Mouse (Mus musculus): Measurements from ENCODE around the gene Cdh23. TPM values are rescaled to one million over a fixed set of nuclear protein-coding genes. Genes with fewer than 3 reads are reported as not detected.

The Cdh23 gene
- total RNA-seq, 1 experiment from 2014 or later: 0.84 TPM

DNA sequence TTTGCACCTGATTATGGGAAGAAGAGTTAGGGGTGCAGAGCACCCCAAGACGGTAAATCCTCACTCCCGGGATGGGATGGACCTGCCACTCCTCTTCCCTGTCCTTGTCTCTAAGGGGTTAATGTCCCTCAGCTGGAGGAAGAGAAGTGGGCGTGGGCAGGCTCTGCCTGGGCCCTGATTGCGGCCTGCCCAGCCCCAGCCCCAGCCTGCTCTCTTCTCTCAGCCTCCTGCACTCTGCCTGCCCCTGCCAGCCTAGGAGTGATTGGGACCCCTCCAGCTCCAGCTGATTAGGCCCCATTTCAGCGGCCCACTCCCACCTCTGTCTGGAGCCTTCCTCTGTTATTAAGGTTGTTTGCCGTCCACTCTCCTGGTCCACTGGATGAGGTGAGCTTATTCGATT, 133.3 kb downstream of the Cdh23 start:
- ATAC-seq (replicated peaks in 1 of 2; ENCODE audit: insufficient read depth in 1 of 2, low FRiP score in 2 of 2, low TSS enrichment in 1 of 2, low read depth in 1 of 2, poor library complexity in 2 of 2, severe bottlenecking in 2 of 2): no peak

DNA sequence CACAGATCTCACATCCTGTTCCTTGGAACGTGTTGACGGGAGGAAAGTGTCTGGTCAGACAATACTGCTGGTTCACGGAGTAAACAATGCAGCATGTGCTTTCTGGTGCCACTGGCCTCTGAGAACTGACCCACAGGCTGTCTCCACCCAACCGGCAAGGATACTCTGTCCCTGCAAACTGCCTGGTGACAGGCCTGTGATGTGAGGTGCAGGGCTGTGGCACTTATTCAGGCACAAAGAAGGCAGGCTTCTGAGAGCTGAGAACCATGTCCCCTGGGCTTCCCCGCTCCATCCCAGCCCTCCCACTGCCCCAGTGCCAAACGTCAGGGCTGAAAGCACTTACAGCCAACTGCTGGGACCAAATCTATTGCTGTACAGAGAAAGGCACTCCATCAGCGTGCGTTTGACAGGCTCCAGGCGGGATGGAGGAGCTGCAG, 137.8 kb downstream of the Cdh23 start:
- no peak for ATAC-seq (replicated peaks in 1 of 2; ENCODE audit: insufficient read depth in 1 of 2, low FRiP score in 2 of 2, low TSS enrichment in 1 of 2, low read depth in 1 of 2, poor library complexity in 2 of 2, severe bottlenecking in 2 of 2)

DNA sequence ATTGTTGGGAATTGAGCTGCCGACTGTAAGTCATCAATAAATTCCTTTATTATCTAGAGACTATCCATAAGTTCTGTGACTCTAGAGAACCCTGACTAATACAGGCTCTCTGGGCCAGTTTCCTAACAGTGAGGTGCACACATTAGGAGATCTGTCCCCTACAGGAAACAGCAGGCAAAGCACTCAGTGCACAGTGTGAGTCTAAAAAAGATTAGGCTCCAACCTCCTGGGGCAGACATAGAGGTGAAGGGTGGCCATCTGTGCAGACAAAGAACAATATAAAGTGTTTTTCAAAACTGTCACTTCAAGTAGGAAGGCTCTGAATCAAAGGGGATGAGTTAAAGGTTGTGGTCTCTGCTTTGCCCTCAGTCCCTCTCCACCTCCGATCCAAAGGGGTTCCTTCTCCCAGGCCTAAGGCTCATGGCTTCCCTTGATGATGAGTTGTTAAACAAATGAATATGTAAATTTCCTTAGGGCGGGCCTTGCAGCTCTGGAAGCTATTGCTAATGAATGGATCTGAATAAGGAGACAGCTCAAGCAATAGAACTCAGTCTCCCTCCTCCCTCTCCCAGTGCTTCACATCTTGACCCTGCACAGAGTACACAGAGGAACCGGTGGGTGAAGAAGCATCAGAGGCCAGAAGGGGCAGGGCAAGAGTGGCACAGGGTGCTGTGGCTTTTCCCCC, 143.2 kb downstream of the Cdh23 start:
- no peak for ATAC-seq (replicated peaks in 1 of 2; ENCODE audit: insufficient read depth in 1 of 2, low FRiP score in 2 of 2, low TSS enrichment in 1 of 2, low read depth in 1 of 2, poor library complexity in 2 of 2, severe bottlenecking in 2 of 2)

DNA sequence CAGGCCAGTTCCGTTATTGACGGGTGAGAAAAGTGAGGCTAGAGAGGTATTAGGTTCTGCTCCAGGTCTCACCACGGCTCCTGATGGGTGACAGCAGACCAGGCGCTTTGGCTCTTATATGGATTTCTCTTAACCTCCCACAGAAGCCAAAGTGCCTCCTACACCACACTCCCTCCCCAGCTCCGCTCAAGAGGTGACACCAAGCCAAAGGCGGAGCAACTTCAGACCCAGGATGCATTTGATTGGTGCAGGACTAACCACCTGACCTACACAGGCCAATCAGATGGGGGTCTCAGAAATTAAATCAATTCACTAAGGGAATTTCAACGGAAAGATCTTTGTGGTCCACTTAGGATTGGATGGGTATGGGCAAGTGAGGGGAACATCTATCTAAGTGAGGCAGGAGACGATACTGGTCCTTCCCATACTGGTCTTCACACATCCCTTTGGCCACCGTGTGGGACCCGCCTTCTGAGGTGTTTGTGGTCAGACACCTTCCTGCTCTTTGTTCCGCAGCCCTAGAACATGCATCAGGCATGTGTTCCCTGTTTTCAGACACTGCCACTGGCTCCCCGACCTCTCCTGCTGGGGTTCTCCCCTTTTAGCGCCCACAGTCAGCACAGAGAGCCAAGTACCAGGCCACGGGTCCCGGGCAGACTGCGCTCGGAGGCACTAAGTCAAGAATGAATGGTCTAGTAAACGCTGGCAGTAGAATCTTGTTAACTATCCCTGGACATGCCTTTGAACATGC, 157.0 kb downstream of the Cdh23 start:
- peak; percentile 47 to 61; a peak in 2 of 4 replicates for ATAC-seq (replicated peaks in 1 of 2; ENCODE audit: insufficient read depth in 1 of 2, low FRiP score in 2 of 2, low TSS enrichment in 1 of 2, low read depth in 1 of 2, poor library complexity in 2 of 2, severe bottlenecking in 2 of 2)

DNA sequence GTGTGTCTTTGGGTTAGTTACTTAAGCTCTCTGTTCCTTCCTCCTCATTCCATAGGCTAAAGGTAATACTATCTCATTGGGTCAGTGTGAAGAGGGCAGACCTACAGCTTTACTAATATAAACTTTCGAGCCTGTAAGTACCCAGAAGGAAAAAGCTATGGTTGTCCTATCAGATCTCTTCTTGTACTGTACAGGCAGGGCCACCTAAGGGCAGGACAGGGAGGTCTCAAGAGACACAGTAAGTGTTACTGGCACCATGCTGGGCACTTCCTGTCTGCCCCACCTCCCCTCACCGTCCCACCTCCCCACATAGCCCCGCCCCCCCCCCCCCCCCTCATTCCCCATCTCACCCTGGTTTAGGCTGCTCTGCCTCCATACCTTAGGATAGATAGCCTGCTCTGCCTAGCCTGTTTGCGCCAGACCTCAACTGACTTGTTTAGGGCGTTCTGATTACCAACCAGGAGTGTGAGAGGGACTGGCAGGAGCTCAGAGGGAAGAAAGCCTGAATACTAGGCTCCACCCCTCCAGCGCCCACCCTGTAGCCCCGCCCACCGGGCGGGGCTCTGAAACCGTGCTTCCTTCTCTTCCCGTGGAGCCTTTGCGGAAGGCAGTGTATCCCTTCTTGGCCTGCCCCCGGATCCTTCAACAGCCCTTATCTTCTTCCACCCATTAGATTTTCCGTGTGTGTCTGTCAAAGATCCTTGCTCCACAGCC, 160.0 kb downstream of the Cdh23 start:
- peak; percentile 19 to 40; a peak in 2 of 4 replicates for ATAC-seq (replicated peaks in 1 of 2; ENCODE audit: insufficient read depth in 1 of 2, low FRiP score in 2 of 2, low TSS enrichment in 1 of 2, low read depth in 1 of 2, poor library complexity in 2 of 2, severe bottlenecking in 2 of 2)

GRCm38 (mm10) chr10:60532502-60532901, 163.8 kb downstream of the Cdh23 start:
- ATAC-seq (replicated peaks in 1 of 2; ENCODE audit: insufficient read depth in 1 of 2, low FRiP score in 2 of 2, low TSS enrichment in 1 of 2, low read depth in 1 of 2, poor library complexity in 2 of 2, severe bottlenecking in 2 of 2): no peak

DNA sequence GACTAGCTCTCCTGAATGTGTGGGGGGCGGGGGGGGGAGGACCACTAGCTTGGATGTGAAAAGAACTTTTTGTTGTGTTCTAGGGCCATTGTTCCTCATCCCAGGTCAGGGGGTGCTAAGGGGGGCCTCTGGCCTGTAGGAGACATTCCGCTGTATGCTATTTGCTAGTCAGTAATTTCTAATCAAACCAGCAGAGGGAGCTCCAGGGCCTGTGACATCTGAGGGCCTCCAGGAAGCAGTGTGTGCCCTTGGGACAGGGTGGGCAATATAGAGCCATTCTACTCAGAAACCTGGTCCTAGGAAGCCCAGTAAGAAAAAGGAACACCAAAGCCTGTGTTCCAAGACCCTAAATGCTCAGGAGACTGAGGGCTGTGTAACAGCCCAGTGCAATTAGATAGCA, 164.9 kb downstream of the Cdh23 start:
- peak; percentile 74 to 78; a peak in 3 of 4 replicates for ATAC-seq (replicated peaks in 1 of 2; ENCODE audit: insufficient read depth in 1 of 2, low FRiP score in 2 of 2, low TSS enrichment in 1 of 2, low read depth in 1 of 2, poor library complexity in 2 of 2, severe bottlenecking in 2 of 2)

DNA sequence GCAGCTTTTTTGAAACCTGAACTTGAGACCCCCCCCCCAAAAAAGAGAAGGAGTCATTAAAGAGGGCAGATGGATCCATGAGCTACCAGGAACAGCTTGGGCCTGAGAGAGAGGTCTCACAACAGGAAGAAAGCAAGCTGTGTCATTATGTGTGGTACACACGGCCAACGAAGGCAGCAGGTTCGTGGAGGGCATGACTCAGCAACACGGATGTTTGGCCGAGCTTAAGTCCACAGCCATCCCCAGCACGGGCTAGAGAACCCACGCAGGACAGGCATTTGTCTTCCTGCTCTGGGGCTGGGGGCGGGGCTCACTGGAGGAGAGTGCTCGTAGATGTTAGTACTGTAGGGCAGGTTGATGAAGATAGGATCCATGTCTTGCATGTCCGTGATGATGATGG, 165.7 kb downstream of the Cdh23 start:
- ATAC-seq (replicated peaks in 1 of 2; ENCODE audit: insufficient read depth in 1 of 2, low FRiP score in 2 of 2, low TSS enrichment in 1 of 2, low read depth in 1 of 2, poor library complexity in 2 of 2, severe bottlenecking in 2 of 2): peak; percentile 17; a peak in 1 of 4 replicates

GRCm38 (mm10) chr10:60527949-60528348, 168.3 kb downstream of the Cdh23 start:
- no peak for ATAC-seq (replicated peaks in 1 of 2; ENCODE audit: insufficient read depth in 1 of 2, low FRiP score in 2 of 2, low TSS enrichment in 1 of 2, low read depth in 1 of 2, poor library complexity in 2 of 2, severe bottlenecking in 2 of 2)

DNA sequence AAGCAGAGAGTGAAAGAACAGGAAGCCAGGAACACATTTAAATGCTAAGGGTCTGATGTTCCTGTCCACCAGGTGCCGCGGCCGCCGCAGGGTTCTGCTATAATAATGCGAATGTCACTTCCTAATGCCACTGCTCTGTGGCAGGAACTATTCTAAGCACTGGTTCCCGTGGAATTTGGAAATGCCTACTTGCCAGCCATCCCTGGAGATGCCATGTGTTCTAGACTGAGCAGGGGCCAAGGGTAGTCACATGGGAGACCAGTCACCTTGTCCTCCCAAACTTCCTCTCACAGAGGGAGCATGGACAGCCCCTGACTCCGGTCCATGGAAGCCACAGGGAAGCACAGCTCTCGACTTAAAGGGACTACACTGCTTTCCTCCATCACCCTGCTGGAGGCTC, 171.2 kb downstream of the Cdh23 start:
- peak; percentile 17 to 29; a peak in 2 of 4 replicates for ATAC-seq (replicated peaks in 1 of 2; ENCODE audit: insufficient read depth in 1 of 2, low FRiP score in 2 of 2, low TSS enrichment in 1 of 2, low read depth in 1 of 2, poor library complexity in 2 of 2, severe bottlenecking in 2 of 2)

- no peak for ATAC-seq (replicated peaks in 1 of 2; ENCODE audit: insufficient read depth in 1 of 2, low FRiP score in 2 of 2, low TSS enrichment in 1 of 2, low read depth in 1 of 2, poor library complexity in 2 of 2, severe bottlenecking in 2 of 2)
These were observed 180.0 kb downstream of the Cdh23 start for GRCm38 (mm10) chr10:60516286-60516685.

GRCm38 (mm10) chr10:60498538-60498937, 197.8 kb downstream of the Cdh23 start:
- no peak for ATAC-seq (replicated peaks in 1 of 2; ENCODE audit: insufficient read depth in 1 of 2, low FRiP score in 2 of 2, low TSS enrichment in 1 of 2, low read depth in 1 of 2, poor library complexity in 2 of 2, severe bottlenecking in 2 of 2)

GRCm38 (mm10) chr10:60495070-60495469, 201.2 kb downstream of the Cdh23 start:
- ATAC-seq (replicated peaks in 1 of 2; ENCODE audit: insufficient read depth in 1 of 2, low FRiP score in 2 of 2, low TSS enrichment in 1 of 2, low read depth in 1 of 2, poor library complexity in 2 of 2, severe bottlenecking in 2 of 2): no peak

GRCm38 (mm10) chr10:60491538-60491937, 204.8 kb downstream of the Cdh23 start:
- ATAC-seq (replicated peaks in 1 of 2; ENCODE audit: insufficient read depth in 1 of 2, low FRiP score in 2 of 2, low TSS enrichment in 1 of 2, low read depth in 1 of 2, poor library complexity in 2 of 2, severe bottlenecking in 2 of 2): no peak

GRCm38 (mm10) chr10:60481381-60481780, 214.9 kb downstream of the Cdh23 start:
- no peak for ATAC-seq (replicated peaks in 1 of 2; ENCODE audit: insufficient read depth in 1 of 2, low FRiP score in 2 of 2, low TSS enrichment in 1 of 2, low read depth in 1 of 2, poor library complexity in 2 of 2, severe bottlenecking in 2 of 2)

DNA sequence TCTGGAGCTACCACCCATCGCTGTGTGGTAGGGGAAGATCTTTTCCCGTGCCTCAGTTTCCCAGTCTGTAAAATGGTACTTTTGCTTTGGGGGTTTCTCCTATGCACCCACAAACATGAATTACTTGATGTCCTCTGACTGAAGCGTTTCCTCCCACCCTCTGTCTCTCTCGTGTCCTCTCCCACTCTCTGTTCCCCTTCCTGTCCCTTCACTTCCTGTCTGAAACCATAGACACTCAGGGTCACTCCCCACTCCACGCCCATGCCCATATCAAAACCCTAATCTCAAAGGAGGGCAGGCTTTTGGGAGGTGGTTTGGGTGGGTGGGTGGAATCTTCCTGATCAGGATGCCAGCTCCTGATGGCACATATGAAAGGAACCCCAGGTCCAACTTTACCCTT, 221.7 kb downstream of the Cdh23 start:
- no peak for ATAC-seq (replicated peaks in 1 of 2; ENCODE audit: insufficient read depth in 1 of 2, low FRiP score in 2 of 2, low TSS enrichment in 1 of 2, low read depth in 1 of 2, poor library complexity in 2 of 2, severe bottlenecking in 2 of 2)

DNA sequence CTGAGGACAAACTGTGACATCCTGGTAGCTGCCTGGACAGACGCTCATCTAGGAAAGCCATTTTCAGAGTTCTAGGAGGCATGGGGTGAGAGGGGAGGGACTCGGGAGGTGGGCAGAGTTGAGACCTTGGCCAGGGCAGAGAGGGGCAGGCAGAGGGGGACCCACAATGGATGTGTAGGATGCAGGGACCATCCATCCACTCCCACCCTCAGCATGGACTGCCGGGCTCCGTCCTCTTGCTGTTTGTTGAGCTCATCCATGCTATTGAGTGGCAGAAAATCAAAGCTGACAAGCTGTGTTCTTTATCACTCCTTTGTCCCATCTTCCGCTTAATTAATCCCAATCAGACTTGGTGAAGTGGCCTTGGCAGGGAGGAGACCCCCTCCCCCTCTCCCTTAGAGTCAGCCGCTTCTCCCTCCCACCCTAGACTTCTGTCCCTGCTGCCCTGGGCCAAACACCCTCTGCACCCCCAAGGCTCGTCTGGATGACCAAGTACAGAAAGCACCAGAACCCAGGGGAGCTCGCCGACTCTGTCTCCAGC, 222.4 kb downstream of the Cdh23 start:
- ATAC-seq (replicated peaks in 1 of 2; ENCODE audit: insufficient read depth in 1 of 2, low FRiP score in 2 of 2, low TSS enrichment in 1 of 2, low read depth in 1 of 2, poor library complexity in 2 of 2, severe bottlenecking in 2 of 2): no peak

DNA sequence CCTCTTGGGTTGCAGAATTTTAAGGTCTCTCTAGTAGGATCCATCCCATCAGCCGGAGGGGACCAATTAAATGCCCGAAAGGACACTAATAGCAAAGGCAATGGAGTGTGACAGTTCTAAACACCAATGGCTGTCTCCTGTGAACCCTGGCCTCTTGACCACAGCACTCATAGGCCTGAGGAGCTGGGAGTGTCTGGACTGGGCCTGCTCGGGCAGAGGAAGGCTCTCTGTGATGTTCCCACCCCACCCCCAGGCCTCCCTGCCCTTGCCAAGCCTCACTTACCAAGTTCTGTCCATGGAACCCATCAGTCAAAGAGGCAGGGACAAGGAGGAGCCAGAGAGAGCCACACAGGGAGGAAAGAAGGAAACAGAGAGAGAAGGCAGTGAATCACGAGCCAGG, 228.5 kb downstream of the Cdh23 start:
- ATAC-seq (replicated peaks in 1 of 2; ENCODE audit: insufficient read depth in 1 of 2, low FRiP score in 2 of 2, low TSS enrichment in 1 of 2, low read depth in 1 of 2, poor library complexity in 2 of 2, severe bottlenecking in 2 of 2): no peak

Data from hematopoietic stem cell, adult 5-6 weeks (primary cell).